Mouse (Mus musculus) gastrocnemius, adult 18-20 months (tissue): ENCODE measurements around the gene Cnksr3. TPM values are rescaled to one million over a fixed set of nuclear protein-coding genes. Genes with fewer than 3 reads are reported as not detected.

Experiments used
- DNase-seq: peaks from one replicate; pipeline ENCODE4 v3.0.0; 2021; ENCODE audit warnings: low spot score
- total RNA-seq, 2 experiments: library from RNA; stranded (reverse); gene quantifications; 2 replicates each; pipeline ENCODE4 v1.2.3; 2021

The Cnksr3 gene
- total RNA-seq, 2 experiments from 2014 or later = 3.9 to 7.0 TPM

DNA sequence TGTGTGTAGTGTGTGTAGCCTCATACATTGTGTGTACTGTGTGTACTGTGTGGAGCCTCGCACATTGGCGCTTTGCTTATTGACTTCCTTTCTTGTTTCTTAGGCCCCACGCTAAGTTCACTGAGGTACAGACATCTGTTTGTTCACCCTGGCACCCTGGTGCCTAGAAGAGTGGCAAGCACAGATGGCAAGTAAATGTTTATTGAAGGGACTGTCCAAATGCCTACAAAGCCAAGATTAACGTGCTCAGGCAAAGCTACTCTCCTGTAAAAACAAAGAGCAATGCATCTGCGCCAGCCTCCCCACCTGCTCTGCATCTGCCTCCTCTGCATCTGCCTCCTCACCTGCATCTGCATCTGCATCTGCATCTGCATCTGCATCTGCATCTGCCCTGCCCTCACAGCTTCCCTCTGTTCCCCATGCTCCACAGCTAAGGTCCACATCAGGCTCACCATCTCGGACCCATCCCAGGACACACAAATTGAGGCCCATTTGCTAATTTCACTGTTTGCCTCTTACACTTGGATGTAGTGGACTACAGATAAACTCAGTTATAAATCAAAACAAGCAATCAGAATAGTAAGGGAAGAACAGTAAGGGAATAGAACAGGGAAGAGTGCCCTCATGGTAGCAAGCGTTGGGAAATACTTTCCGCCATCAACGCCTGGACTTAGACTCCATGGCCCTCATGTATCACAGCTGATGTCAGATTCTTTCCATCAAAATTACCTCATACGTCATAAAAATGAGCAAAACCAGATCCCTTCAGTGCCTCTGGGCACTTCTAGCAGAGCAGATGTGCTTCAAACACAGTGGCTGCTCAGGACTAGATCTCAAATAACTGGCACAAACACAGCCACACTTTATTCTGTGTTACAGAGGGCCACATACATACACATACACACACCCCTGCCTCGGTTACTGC, 62.1 kb downstream of the Cnksr3 start:
- DNase-seq = no peak

DNA sequence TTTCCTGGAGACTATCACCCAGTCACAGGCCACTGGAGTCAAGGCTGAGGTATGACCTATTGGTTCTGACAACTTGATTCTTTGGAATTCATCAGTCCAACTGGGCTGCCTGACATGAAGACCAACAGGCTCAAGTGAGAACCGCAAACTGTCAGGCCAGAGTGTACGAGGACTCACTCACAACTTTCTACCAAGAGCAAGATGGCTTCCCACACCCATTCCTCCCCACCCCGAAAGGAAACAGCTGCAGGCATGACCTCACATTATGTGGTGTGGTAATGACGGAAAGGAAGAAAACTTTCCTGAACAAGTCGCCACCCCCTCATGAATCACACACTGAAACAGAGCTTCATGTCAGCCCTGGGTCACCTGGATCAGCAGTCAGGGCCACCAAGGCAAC, 66.4 kb downstream of the Cnksr3 start:
- DNase-seq = no peak

DNA sequence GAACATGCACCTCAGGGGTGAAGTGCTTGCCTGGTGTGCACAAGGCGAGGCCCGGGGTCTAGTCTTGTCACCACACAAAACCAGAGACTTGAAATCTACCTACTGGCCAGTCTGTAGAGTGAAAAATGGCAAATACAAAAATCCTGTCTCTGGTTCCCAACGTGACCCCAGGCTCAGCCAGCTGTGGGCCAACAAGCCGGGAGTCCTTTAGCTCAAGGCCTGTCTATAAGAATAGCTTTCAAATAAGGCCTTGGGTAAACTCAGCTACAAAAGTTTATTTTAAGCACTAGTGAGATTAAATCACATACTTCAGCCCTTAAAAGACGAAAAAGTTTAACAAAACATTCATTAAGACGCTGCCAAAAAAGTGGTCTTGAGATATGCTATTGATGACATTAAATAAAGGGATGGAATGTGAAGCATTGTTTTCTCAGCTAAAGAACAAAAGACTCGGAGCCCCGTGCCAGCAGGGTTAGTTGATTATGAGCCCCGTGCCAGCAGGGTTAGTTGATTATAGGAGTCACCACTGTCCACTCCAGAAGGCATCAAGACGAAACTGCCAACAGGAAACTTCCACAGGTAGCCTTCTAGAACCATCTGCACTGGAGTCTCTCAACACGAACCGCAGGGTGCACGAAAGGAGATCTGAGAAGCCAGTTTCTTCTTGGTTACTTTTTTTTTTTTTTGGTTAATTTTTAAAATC, 67.8 kb downstream of the Cnksr3 start:
- DNase-seq = no peak

DNA sequence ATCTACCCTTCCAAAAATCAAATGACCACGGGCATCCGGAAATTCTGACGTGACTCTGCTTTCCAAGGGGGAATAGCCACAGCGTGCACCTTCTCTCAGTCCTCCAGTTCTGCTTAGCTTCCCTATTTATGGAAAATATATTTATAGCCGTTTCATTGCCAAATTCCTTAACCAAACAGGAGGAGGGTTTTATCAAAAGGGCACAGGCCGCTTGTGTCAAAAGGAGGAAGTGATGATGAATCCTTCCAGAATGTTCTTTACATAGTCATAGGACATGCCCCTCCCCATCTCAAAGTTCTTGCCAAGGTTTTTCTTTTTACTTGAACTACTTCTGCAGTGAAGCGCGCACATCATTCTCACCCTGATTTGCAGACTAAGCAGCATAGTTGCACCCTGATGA, 69.8 kb downstream of the Cnksr3 start:
- peak; percentile 18 for DNase-seq

DNA sequence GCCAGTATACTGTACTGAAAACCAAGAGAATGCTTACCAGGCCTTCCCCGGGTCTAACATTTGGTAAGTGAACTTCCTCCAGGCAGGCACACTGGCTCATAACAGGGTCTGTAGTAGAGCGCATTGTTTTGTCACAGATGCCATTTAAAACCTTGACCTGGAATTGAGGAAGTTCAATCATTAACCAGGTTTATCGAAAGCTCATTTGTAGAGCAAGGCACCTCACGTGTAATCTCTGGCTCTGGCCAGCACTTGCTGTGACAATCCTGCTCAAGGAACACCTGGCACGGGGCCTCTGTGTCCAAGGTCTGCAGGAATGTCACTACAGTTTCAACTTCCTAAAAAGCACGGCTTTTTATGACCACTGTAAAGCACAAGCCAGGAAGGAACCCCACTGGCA, 71.8 kb downstream of the Cnksr3 start:
- DNase-seq = no peak

DNA sequence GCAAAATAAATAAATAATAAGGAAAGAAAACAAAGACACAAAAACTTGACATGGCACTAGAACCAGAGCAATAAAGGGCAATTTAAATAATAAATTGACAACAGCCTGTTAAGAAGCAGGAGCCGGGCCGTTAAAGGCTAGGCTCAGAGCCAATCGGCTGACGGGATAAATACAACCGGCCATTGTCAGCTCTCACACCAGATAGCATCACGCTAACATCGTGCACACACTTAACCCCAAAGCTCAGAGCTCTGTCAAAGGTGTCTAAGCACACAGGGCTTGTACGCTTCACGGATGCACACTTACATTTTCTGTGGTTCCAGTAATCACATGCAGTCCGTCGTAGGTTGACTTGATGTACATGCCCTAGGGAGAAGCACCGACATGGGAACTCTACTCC, 74.0 kb downstream of the Cnksr3 start:
- DNase-seq = no peak

DNA sequence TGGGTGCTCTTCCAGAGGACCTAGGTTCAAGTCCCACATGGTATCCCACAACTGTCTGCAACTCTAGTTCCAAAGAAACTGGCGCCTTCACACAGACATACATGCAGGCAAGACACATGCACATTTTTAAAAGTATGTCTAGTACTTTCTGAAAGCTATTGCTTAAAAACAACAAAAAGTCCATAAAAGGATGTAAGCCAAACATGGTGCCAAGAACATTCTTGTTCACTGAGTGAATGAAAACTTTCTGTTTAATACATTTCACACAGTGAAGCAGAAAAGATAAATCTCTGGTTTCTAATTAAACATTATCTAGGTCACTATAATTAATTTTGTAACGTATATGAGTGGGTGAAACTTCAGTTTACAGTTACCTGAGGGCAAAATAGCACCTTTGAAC, 76.3 kb downstream of the Cnksr3 start:
- no peak for DNase-seq

DNA sequence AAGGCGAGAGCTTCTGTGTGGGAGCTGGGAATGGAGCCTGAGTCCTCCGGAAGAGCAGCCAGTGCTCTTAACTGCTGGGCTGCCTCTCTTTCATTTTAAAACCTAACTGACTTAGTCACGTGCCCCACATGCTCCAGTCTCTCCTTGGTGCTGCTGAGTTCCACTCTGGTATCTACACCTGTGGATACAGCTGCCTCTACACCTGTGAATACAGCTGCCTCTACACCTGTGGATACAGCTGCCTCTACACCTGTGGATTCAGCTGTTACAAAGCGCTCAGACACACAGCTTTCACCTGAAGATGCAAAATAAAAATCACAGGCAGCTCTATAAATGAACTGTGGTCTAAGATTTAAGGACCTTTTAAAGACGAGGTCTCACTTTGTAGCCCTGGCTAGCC, 79.0 kb downstream of the Cnksr3 start:
- no peak for DNase-seq

DNA sequence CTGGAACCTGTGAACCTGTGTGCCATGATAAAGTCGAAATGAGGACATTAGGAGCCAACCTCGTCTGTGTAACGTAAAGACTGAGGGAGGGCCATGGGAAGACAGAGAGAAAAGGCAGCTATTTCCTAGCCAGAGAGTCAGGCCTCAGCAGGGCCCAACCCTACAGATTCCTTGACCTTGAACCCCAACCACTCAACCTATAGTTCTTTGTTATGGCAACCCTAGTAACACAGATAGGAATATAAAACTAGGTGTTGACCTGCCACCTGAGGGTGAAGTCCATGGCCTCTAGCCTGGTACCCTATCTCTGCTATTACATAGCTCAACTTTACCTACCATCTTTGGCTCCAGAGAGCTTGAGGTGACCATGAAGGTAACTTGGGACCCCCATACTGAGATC, 80.6 kb downstream of the Cnksr3 start:
- DNase-seq = no peak

DNA sequence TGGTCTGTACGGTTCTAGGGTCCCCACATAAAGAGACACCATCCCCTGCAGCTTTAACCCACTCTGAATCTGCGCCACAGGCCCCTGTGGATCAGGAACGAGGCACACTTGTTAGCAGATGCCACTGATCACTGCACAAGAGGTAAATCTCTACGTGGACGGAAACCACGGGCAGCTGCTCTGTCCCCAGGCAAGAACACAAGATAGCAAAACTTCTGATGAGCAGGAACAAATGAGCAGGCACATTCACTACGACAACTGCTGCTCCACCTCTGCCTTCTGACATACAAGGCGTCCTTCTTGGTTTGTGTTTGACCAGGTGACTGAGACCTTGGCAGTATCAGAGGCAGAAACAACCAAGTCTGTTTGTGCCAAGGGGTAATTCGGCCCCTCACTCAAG, 84.2 kb downstream of the Cnksr3 start:
- DNase-seq = no peak

DNA sequence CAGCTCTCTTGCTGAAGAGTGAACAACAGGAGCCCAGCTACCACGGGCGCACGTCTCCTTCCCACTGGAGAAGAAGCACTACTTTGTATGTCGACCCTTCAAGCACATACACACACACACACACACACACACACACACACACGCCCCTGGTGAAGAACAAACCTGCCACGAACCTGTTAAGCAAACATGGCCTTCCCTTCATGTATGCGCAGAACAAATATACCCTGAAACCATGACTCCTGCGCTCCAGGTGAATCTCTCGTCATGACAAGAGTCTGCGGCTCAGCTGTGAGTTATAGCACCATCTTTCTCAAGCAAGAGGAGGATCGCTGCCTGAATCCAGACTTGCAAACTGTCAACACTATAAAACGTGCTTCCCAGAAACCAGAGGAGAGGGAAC, 85.2 kb downstream of the Cnksr3 start:
- DNase-seq = no peak

DNA sequence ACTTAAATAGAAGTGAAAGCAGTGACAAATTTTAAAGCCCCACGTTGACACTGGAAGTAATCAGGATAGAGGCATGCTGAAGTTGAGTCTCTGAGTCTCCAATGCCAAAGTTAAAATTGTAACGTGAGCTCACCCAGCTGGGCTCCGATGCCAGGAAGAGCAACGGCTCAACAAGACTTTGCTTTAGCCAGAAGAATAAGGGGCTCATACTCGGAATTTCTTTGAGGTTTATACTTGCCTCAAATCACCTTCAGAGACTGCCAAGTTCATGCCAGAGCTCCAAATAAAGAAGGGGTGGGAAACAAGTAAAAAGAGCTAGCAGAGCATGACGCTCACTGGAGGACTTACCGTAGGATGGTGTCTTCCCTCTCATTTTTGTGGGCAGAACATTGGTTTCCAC, 85.8 kb downstream of the Cnksr3 start:
- DNase-seq = peak; percentile 60

DNA sequence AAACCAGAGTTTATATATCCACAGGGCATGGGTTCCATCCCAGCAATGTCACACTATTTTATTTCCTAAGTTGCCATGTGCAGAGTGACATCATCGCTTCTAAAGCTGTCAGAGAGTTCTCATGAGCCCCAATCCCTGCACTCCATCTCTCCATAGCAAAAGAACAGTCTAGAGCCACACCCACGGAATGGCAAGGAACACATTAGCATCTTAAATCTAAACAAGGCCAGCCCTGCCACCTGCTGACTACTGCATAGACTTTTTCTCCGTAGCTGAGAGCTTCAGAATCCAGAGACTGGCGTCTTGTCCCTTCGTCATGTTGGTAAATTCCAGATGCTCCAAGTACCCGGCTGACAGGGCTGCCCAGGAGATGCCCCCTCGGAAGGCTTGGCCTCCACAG, 87.0 kb downstream of the Cnksr3 start:
- no peak for DNase-seq

DNA sequence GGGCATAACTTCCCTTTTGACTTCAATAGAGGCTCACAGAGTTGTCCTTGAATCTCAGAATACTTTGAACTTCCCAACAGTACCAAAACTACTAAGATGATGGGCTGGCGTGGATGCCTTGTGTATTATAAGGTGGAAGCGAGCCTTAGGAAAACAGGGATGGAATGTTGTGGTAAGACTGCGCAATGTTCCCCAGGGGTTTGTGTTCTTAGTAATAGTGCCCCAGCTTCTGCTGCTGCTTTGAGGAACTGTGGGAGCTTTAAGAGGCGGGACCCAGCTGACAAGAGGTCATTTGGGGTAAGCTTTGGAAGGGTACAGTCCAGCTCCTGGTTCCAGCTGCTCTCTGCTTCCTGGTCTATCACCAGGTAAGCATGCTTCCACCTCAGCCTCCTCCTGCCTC, 89.7 kb downstream of the Cnksr3 start:
- peak; percentile 30 for DNase-seq

DNA sequence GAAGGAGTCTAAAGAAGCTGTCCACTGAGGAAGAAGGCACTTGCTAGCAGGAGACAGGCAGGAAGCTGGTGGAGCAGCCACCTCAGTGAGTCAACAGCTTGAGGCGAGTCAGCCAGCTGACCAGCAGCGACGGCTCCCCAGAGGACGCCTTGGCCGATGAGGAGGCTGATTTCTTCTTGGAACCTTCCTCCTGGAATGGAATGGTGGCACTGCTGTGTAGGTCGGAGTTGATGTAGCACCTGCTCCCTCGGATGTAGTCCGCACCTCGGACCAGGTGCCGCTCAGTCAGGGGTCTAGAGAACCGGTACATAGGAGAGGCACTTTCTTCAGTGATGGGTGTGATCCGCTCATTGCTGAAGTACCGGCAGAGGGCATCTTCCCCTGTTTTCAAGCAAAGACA, 91.8 kb downstream of the Cnksr3 start:
- DNase-seq = peak; percentile 25

DNA sequence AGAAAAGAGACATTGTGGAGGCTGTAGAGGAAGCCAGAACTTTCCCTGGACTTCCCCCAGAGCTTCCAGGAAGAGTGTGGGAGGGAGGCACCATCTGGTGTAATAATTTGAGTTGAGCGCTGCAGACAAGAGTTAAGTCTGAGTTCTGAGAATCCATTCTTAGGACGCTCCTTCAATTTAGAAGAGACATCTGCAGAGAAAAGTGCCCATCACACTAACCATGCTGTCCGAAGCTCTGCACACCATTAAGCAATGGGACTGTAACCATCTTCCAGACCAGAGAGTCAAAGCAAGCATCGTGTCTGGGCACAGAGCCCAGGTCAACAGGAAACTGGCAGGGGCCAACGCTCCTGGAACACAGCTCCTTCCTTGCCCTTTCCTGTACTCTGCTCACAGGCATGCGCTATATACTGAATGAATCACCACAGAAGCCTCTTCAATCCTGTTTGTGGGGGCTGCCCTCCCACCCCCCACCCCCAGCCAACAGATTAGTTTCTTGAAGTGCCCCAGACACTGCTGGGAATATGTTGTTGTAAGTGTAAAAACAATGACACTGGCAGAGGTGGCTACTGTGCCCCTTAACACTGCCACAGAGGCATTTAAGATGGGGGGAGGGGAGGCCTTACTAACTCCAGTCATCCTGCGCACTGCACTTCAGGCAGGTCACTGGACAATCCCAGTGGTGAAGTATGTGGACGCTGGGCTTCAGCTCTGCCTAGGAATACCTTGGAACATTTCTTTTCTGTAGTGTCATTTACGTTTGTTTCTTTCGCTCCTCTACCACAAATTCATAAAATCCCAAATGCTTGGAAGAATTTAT, 93.6 kb downstream of the Cnksr3 start:
- DNase-seq = peak; percentile 90

DNA sequence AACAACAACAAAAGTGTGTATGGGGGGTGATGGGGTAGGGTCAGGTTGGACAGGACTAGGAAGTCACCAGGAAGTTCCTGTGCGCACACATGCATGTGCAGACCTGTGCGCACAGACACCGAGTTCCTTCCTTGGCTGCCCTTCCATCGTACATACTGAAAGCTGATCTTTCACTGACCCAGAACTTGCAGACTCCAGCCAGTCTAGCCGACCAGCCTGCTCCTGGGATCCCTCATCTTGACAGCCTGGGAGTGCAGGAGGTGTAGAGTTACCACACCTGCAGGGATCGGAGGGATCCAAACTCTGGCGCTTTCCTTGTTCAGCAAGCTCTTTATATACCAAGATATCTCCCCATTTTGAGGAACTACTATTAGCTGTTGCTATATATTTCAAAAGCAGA, 94.3 kb downstream of the Cnksr3 start:
- peak; percentile 63 for DNase-seq

DNA sequence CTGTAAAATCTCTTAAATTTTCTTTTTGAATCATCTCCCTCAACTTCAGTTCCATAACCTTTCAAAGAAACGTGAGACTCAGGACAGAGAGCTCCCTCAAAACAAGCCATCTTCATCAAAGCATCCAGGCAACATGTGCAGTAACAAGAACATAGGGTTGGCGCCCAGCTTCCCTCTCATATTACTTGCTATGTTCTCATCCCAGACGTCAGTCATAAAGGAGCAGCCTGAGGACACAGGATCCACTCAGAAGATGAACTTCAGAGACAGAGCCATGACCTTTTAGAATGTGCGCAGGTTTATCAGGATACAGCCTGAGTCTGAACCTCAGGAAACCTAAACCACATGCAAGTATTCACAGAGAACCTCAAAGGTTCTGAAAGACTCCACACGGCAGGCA, 97.2 kb downstream of the Cnksr3 start:
- DNase-seq = peak; percentile 63

DNA sequence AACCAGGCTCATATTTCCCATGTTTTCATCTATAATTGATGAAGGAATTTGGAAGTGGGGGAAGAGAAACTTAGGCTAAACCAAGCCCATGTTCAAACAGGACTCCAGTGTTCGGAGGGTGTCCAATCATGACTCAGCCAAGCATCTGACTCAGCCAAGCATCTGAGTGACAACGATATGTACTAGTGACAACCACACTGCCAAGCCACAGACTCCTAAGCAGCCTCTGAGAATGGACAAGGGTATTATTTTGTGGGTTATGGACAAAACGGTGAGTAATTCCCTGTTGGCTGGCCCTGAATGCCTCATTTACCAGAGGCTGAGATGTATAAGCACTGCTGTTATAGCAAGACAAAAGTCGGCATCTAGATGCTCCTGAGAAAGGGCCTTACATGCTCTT, 98.3 kb downstream of the Cnksr3 start:
- DNase-seq = no peak

DNA sequence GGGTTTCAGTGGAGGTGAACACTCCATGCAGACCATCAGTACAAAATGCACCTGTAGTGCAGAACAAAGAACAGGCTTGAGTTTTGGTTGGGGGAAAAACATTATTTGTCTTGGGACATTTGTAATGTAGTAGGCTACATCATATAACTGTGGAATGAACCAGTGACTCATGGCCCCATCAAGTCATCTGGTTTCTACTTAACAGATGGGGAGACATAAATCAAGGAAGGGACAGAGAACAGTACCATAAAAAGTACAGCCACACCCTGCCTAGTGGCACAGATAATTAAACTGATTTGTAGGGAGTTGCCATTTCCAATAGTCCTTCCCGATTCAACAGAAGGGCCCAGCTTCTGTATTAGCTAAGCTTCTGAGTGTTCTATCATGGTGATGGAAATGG, 98.9 kb downstream of the Cnksr3 start:
- DNase-seq = no peak

DNA sequence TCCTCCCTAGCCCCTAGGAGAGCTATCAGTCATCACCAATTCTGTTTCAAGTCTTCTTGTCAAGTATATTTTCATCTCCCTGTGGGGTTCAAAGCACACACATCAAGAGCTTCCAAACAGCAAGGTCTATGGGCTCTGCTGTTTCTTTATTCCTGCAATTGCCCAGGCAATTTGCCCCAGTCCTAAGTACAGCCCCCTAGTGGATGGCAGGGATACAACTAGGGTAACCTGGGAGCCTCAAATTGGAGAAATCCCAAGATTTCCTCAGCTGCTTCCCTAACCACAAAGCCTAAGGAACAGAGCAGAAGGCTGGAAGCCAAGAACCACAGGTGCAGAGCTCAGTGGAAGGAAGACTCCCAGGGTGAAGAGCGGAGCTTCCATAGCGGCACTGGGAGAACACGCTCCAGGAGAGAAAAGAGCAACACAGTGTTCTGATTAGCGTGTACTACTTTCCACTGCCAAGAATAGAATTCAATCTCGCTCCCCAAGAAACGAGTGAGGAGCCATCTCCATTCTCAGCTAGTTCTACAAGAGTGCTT, 100.5 kb downstream of the Cnksr3 start:
- peak; percentile 74 for DNase-seq

DNA sequence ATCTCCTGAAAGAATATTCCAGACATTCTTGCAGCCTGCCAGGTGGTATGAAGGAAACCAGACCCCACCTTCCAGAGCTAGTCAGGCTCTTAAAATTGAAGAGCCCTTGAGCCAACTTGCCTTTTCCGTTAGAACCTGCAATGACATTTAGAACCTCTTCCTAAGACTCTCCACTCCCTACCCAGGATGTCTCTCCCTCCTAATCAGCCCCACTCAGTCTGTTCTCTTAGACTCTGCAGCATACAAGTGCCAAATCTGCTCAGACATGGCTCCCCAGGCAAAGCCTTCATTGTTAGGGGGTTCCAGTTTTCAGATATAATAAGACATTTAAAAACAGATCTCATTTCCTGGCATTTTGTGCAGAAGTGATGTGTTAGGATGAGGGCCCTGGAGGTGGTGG, 108.2 kb downstream of the Cnksr3 start:
- no peak for DNase-seq
